Mouse (Mus musculus): ENCODE measurements around the gene Fgd5. TPM values are rescaled to one million over a fixed set of nuclear protein-coding genes. Genes with fewer than 3 reads are reported as not detected.

Gene Fgd5
- polyA plus RNA-seq, 1 experiment from 2014 or later: 12.9 TPM

- WGBS: 60% methylated on average over 3 of the region's 3 CpGs
- peak overlapping the region; percentile 73 for H3K4me3 ChIP-seq
- peaks cover 18% of the 10 kb centered on the region for H3K4me1 ChIP-seq
- H3K36me3 ChIP-seq: no peaks in the 10 kb centered on the region
- H3K27ac ChIP-seq: peak overlapping the region; percentile 85
- DNase-seq (ENCODE audit: low spot score): no peak
- no peaks in the 10 kb centered on the region for H3K9me3 ChIP-seq
- peaks cover 52% of the 10 kb centered on the region for H3K27me3 ChIP-seq (ENCODE audit: insufficient read depth, poor library complexity, severe bottlenecking)
These were observed 1.3 kb downstream of the Fgd5 start for GRCm38 (mm10) chr6:91980011-91980410.

GRCm38 (mm10) chr6:91990101-91990500, 11.4 kb downstream of the Fgd5 start:
- Histone ChIP-seq H3K9me3 (no peaks in the 10 kb centered on the region), H3K36me3 (peaks cover 13% of the 10 kb centered on the region; the same call in 1 of the 2 replicates), H3K27ac (no peak overlapping the region), H3K4me1 (peaks cover 24% of the 10 kb centered on the region), H3K27me3 (ENCODE audit: insufficient read depth, poor library complexity, severe bottlenecking) (peaks cover 16% of the 10 kb centered on the region; the same call in 1 of the 2 replicates), H3K4me3 (no peak overlapping the region)
- DNase-seq (ENCODE audit: low spot score): no peak
- 89% methylated on average over 8 of the region's 8 CpGs for WGBS

GRCm38 (mm10) chr6:91992823-91993222, 14.1 kb downstream of the Fgd5 start:
- DNase-seq (ENCODE audit: low spot score): no peak
- H3K4me3 ChIP-seq: no peak overlapping the region
- H3K27ac ChIP-seq: no peak overlapping the region
- H3K9me3 ChIP-seq: no peaks in the 10 kb centered on the region
- WGBS: 70% methylated on average over 2 of the region's 2 CpGs
- H3K27me3 ChIP-seq (ENCODE audit: insufficient read depth, poor library complexity, severe bottlenecking): peaks cover 5% of the 10 kb centered on the region; the same call in 1 of the 2 replicates
- H3K36me3 ChIP-seq: peaks cover 3% of the 10 kb centered on the region; the same call in 1 of the 2 replicates
- peaks cover 24% of the 10 kb centered on the region for H3K4me1 ChIP-seq

- H3K9me3 ChIP-seq: no peaks in the 10 kb centered on the region
- peaks cover 24% of the 10 kb centered on the region for H3K4me1 ChIP-seq
- H3K4me3 ChIP-seq: no peak overlapping the region
- 65% methylated on average over 8 of the region's 8 CpGs for WGBS
- H3K27ac ChIP-seq: no peak overlapping the region
- H3K36me3 ChIP-seq: peaks cover 3% of the 10 kb centered on the region; the same call in 1 of the 2 replicates
- no peak for DNase-seq (ENCODE audit: low spot score)
- no peaks in the 10 kb centered on the region for H3K27me3 ChIP-seq (ENCODE audit: insufficient read depth, poor library complexity, severe bottlenecking)
These were observed 15.3 kb downstream of the Fgd5 start for GRCm38 (mm10) chr6:91993795-91994505.

- Histone ChIP-seq H3K27ac (no peak overlapping the region), H3K27me3 (ENCODE audit: insufficient read depth, poor library complexity, severe bottlenecking) (no peaks in the 10 kb centered on the region), H3K4me3 (no peak overlapping the region), H3K9me3 (no peaks in the 10 kb centered on the region), H3K4me1 (peaks cover 21% of the 10 kb centered on the region), H3K36me3 (no peaks in the 10 kb centered on the region; the same call in 1 of the 2 replicates)
- 83% methylated on average over 8 of the region's 8 CpGs for WGBS
- DNase-seq (ENCODE audit: low spot score): no peak
These were observed 17.4 kb downstream of the Fgd5 start for GRCm38 (mm10) chr6:91996072-91996471.

GRCm38 (mm10) chr6:92002558-92003285, 24.0 kb downstream of the Fgd5 start:
- H3K27me3 ChIP-seq (ENCODE audit: insufficient read depth, poor library complexity, severe bottlenecking): no peaks in the 10 kb centered on the region; the same call in 1 of the 2 replicates
- peaks cover 11% of the 10 kb centered on the region; the same call in 1 of the 2 replicates for H3K4me1 ChIP-seq
- no peak overlapping the region for H3K27ac ChIP-seq
- no peaks in the 10 kb centered on the region for H3K9me3 ChIP-seq
- DNase-seq (ENCODE audit: low spot score): no peak
- H3K4me3 ChIP-seq: no peak overlapping the region
- H3K36me3 ChIP-seq: no peaks in the 10 kb centered on the region
- 97% methylated on average over 1 of the region's 1 CpGs for WGBS

- no peak overlapping the region for H3K27ac ChIP-seq
- WGBS: 54% methylated on average over 2 of the region's 2 CpGs
These were observed 25.0 kb downstream of the Fgd5 start for GRCm38 (mm10) chr6:92003646-92004045.

GRCm38 (mm10) chr6:92004137-92004805, 25.6 kb downstream of the Fgd5 start:
- Histone ChIP-seq H3K27me3 (ENCODE audit: insufficient read depth, poor library complexity, severe bottlenecking) (no peaks in the 10 kb centered on the region; the same call in 1 of the 2 replicates), H3K4me3 (no peak overlapping the region), H3K4me1 (peaks cover 11% of the 10 kb centered on the region; the same call in 1 of the 2 replicates), H3K27ac (no peak overlapping the region; the same call in 1 of the 2 replicates), H3K9me3 (no peaks in the 10 kb centered on the region), H3K36me3 (no peaks in the 10 kb centered on the region)
- DNase-seq (ENCODE audit: low spot score): no peak
- 46% methylated on average over 6 of the region's 6 CpGs for WGBS

More at GRCm38 (mm10) chr6:92003646-92004045, 25.0 kb downstream of the Fgd5 start:
- Histone ChIP-seq H3K9me3 (no peaks in the 10 kb centered on the region), H3K4me3 (no peak overlapping the region), H3K4me1 (peaks cover 11% of the 10 kb centered on the region; the same call in 1 of the 2 replicates), H3K27me3 (ENCODE audit: insufficient read depth, poor library complexity, severe bottlenecking) (no peaks in the 10 kb centered on the region; the same call in 1 of the 2 replicates), H3K36me3 (no peaks in the 10 kb centered on the region)
- DNase-seq (ENCODE audit: low spot score): no peak

- Histone ChIP-seq H3K4me1 (peaks cover 11% of the 10 kb centered on the region; the same call in 1 of the 2 replicates), H3K27ac (no peak overlapping the region), H3K4me3 (no peak overlapping the region), H3K36me3 (no peaks in the 10 kb centered on the region), H3K27me3 (ENCODE audit: insufficient read depth, poor library complexity, severe bottlenecking) (no peaks in the 10 kb centered on the region; the same call in 1 of the 2 replicates), H3K9me3 (no peaks in the 10 kb centered on the region)
- 65% methylated on average over 3 of the region's 3 CpGs for WGBS
- DNase-seq (ENCODE audit: low spot score): no peak
These were observed 26.1 kb downstream of the Fgd5 start for GRCm38 (mm10) chr6:92004806-92005205.

GRCm38 (mm10) chr6:92010895-92011294, 32.2 kb downstream of the Fgd5 start:
- no peak overlapping the region for H3K27ac ChIP-seq
- H3K36me3 ChIP-seq: no peaks in the 10 kb centered on the region
- no peaks in the 10 kb centered on the region for H3K9me3 ChIP-seq
- 79% methylated on average over 2 of the region's 2 CpGs for WGBS
- no peak overlapping the region for H3K4me3 ChIP-seq
- no peaks in the 10 kb centered on the region for H3K27me3 ChIP-seq (ENCODE audit: insufficient read depth, poor library complexity, severe bottlenecking)
- no peak for DNase-seq (ENCODE audit: low spot score)
- H3K4me1 ChIP-seq: peaks cover 9% of the 10 kb centered on the region; the same call in 1 of the 2 replicates

GRCm38 (mm10) chr6:92012413-92012812, 33.7 kb downstream of the Fgd5 start:
- 79% methylated on average over 5 of the region's 5 CpGs for WGBS
- no peaks in the 10 kb centered on the region for H3K9me3 ChIP-seq
- H3K27ac ChIP-seq: no peak overlapping the region
- no peak overlapping the region for H3K4me3 ChIP-seq
- no peak for DNase-seq (ENCODE audit: low spot score)
- H3K36me3 ChIP-seq: no peaks in the 10 kb centered on the region
- H3K4me1 ChIP-seq: peaks cover 9% of the 10 kb centered on the region; the same call in 1 of the 2 replicates
- H3K27me3 ChIP-seq (ENCODE audit: insufficient read depth, poor library complexity, severe bottlenecking): no peaks in the 10 kb centered on the region

- Histone ChIP-seq H3K4me3 (no peak overlapping the region), H3K9me3 (no peaks in the 10 kb centered on the region), H3K36me3 (no peaks in the 10 kb centered on the region), H3K27ac (no peak overlapping the region), H3K4me1 (peaks cover 9% of the 10 kb centered on the region; the same call in 1 of the 2 replicates), H3K27me3 (ENCODE audit: insufficient read depth, poor library complexity, severe bottlenecking) (no peaks in the 10 kb centered on the region)
- DNase-seq (ENCODE audit: low spot score): no peak
- WGBS: 83% methylated on average over 6 of the region's 6 CpGs
These were observed 34.4 kb downstream of the Fgd5 start for GRCm38 (mm10) chr6:92013035-92013434.

Data from heart, embryonic 10.5 days (tissue).